Mouse (Mus musculus) adrenal gland, adult (tissue): ENCODE data around the gene Relb.

Source experiments
- DNase-seq, 2 experiments: peaks; one replicate each; pipeline ENCODE4 v3.0.0; 2022 to 2023; ENCODE audit warnings: low spot score in 1 of 2; ENCODE audit not compliant: inconsistent age in 2 of 2

The Relb gene

GRCm38 (mm10) chr7:19557982-19558900, 71.0 kb downstream of the Relb start:
- DNase-seq, result no peak

- no peak for DNase-seq
Measured at GRCm38 (mm10) chr7:19557086-19557485, 72.2 kb downstream of the Relb start.
